Mouse (Mus musculus) lung, embryonic 16.5 days (tissue): ENCODE results near the gene Cdc7. TPM values are rescaled to one million over a fixed set of nuclear protein-coding genes. Genes with fewer than 3 reads are reported as not detected.
A peak's percentile ranks its signal among the peaks of the same experiment; 100 is the strongest.
"Not testable (repeated sequence)": the region's sequence is repeated elsewhere in the genome, so short reads cannot be mapped to it uniquely, and the experiment has no call there.

ENCODE experiments used
- ATAC-seq: fragments of 200-750 bp; cut with Nextera tagmentation; 2 replicates; pipeline ENCODE4 v1.8.0; 2017; ENCODE audit warnings: low read depth, mild to moderate bottlenecking, moderate library complexity
- H3K27ac ChIP-seq: fragments of 300-500 bp; sonication (generic); 2 replicates; pipeline ENCODE4 v1.5.1; 2014; ENCODE audit warnings: mild to moderate bottlenecking, control low read depth, low read length
- H3K27me3 ChIP-seq: fragments of 300-500 bp; sonication (generic); 2 replicates; pipeline ENCODE4 v1.6.1; 2014; ENCODE audit warnings: low read depth, low read length, mixed read lengths; ENCODE audit not compliant: control insufficient read depth, insufficient read depth
- H3K36me3 ChIP-seq: fragments of 300-500 bp; sonication (generic); 2 replicates; pipeline ENCODE4 v1.6.1; 2014; ENCODE audit warnings: low read length; ENCODE audit not compliant: control insufficient read depth, insufficient read depth
- H3K4me1 ChIP-seq: fragments of 300-500 bp; sonication (generic); replicated peaks from 2 replicates; pipeline ENCODE4 v1.6.1; 2014; ENCODE audit warnings: low read length, mixed read lengths; ENCODE audit not compliant: control insufficient read depth, insufficient read depth
- H3K4me2 ChIP-seq: fragments of 300-500 bp; sonication (generic); 2 replicates; pipeline ENCODE4 v1.6.1; 2014; ENCODE audit warnings: low read depth, low read length, control low read depth
- H3K4me3 ChIP-seq: fragments of 300-500 bp; sonication (generic); 2 replicates; pipeline ENCODE4 v1.5.1; 2014; ENCODE audit warnings: mild to moderate bottlenecking, low read length, control low read depth
- H3K9ac ChIP-seq: fragments of 300-500 bp; sonication (generic); 2 replicates; pipeline ENCODE4 v1.6.1; 2014; ENCODE audit warnings: low read length, control low read depth
- H3K9me3 ChIP-seq: fragments of 300-500 bp; sonication (generic); 2 replicates; pipeline ENCODE4 v1.6.1; 2016; ENCODE audit warnings: low read length; ENCODE audit not compliant: control insufficient read depth
- WGBS: fragments of 180-500 bp; shearing (Covaris S2); extraction: QIAGEN DNeasy Blood & Tissue Kit; methylation state at CpG from one replicate; pipeline ENCODE4 v1.1.7; 2014; 5-methylcytosine and 5-hydroxymethylcytosine counted together
- polyA plus RNA-seq: library from polyadenylated mRNA; unstranded; fragments of >200 nt; fragmentation: Nextera tagmentation; extraction: Ambion mirVana; gene quantifications from 2 replicates; pipeline ENCODE4 v1.2.1, GENCODE M21; 2015

Cdc7 gene
- polyA plus RNA-seq, 1 experiment from 2014 or later, result 46.6 TPM

DNA sequence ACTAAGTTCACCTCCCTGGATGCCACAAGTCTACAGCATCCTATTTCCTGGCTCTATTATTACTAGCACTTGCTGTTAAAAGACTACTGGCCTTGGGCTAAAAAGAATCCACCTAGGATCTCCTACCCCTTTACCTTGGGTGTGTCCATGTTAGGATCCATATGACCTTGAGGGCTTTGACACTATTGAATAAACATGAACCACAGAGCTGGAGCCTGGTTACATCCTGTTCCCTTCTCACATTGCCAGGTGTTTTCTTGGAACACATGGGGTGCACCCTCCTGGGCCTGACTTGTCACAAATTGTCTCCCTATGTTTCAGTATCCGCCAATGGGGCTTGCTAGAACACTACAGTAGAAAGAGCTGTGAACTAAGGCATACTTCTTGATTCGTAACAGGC, 3.7 kb upstream of the Cdc7 start:
- WGBS, result 64% methylated on average over 2 of the region's 2 CpGs
- H3K9me3 ChIP-seq, result 0 out of 2 replicates have a peak, but pooled peaks cover 3% of the 10 kb centered on the region
- H3K4me2 ChIP-seq, result no peak overlapping the region
- no peaks in the 10 kb centered on the region for H3K27me3 ChIP-seq
- H3K36me3 ChIP-seq, result no peaks in the 10 kb centered on the region
- no peak overlapping the region for H3K9ac ChIP-seq
- H3K4me1 ChIP-seq, result peaks cover 15% of the 10 kb centered on the region
- H3K27ac ChIP-seq, result no peak overlapping the region
- ATAC-seq, result no peak
- H3K4me3 ChIP-seq, result no peak overlapping the region

DNA sequence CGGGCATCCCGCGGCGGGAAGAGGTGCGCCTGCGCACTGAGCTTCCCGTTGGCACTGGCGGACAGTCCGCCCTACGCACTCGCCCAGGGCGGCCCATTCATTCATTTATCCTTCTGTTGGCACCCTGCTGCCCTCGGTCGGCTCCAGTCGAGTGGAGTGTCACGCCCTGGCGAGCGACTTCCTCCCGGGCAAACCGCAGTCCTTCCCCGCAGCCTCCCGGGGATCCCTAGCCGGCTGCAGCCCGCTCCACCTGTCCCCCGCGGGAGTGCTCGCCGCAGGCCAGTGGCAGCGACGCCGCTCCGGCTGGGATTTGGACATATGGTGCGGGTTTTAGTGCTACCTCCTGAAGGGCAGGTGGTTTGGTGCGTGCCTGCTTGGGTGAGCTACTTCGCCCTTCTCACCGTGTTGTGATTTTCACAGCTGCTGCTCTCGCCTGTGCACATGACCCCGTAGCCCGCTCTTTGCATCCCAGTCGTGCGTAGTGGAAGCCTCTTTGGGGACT, 442 bp downstream of the Cdc7 start:
- H3K9me3 ChIP-seq, result 0 out of 2 replicates have a peak, but pooled peaks cover 2% of the 10 kb centered on the region
- no peaks in the 10 kb centered on the region for H3K27me3 ChIP-seq
- peaks cover 5% of the 10 kb centered on the region; the same call in 1 of the 2 replicates for H3K36me3 ChIP-seq
- H3K27ac ChIP-seq, result peak overlapping the region; percentile 83
- peak overlapping the region; percentile 85 for H3K4me2 ChIP-seq
- peak overlapping the region; percentile 79 for H3K9ac ChIP-seq
- H3K4me1 ChIP-seq, result peaks cover 9% of the 10 kb centered on the region; the same call in 1 of the 2 replicates
- ATAC-seq, result peak; percentile 86
- WGBS, result under 1% methylated on average over 39 of the region's 41 CpGs
- peak overlapping the region; percentile 77 for H3K4me3 ChIP-seq

DNA sequence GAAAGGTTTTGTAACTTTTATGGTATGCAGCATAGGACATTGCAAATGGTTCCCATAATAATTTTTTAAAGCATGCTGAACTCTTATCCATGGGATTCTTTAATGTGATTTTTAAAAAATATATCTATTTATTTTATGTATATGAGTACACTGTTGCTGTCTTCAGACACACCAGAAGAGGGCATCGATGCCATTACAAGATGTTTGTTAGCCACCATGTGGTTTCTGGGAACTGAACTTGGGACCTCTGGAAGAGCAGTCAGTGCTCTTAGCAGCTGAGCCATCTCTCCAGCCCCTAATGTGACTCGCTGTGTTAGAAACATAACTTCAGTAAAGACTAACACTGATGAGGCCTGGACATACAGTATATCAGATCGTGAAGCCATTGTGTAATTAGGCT, 2.3 kb downstream of the Cdc7 start:
- Histone ChIP-seq H3K4me3 (no peak overlapping the region), H3K4me1 (peaks cover 9% of the 10 kb centered on the region; the same call in 1 of the 2 replicates), H3K9me3 (no peaks in the 10 kb centered on the region), H3K27ac (no peak overlapping the region), H3K36me3 (peaks cover 11% of the 10 kb centered on the region; the same call in 1 of the 2 replicates), H3K4me2 (no peak overlapping the region), H3K9ac (no peak overlapping the region), H3K27me3 (no peaks in the 10 kb centered on the region)
- 77% methylated on average over 3 of the region's 3 CpGs for whole genome bisulfite sequencing
- no peak for ATAC-seq

DNA sequence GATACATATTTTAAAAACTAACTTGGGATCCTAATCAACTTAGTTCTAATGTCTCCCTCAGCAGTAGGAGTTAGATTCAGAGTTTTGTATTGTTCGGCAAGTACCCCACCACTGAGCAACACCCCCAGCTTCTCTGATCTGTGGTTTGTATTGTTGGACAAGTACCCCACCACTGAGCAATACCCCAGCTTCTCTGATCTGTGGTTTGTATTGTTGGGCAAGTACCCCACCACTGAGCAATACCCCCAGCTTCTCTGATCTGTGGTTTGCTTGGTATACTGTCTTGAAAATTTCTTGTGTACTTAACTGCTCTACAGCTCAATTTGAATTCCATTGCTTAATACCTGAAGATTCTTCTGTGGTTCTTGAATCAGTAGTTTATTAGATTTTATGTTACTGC, 3.5 kb downstream of the Cdc7 start:
- Histone ChIP-seq H3K4me2 (no peak overlapping the region), H3K27ac (no peak overlapping the region), H3K27me3 (no peaks in the 10 kb centered on the region), H3K4me1 (peaks cover 9% of the 10 kb centered on the region; the same call in 1 of the 2 replicates), H3K9me3 (no peaks in the 10 kb centered on the region), H3K4me3 (no peak overlapping the region), H3K9ac (no peak overlapping the region), H3K36me3 (peaks cover 11% of the 10 kb centered on the region; the same call in 1 of the 2 replicates)
- ATAC-seq, result no peak
- 88% methylated on average over 1 of the region's 1 CpGs for WGBS

DNA sequence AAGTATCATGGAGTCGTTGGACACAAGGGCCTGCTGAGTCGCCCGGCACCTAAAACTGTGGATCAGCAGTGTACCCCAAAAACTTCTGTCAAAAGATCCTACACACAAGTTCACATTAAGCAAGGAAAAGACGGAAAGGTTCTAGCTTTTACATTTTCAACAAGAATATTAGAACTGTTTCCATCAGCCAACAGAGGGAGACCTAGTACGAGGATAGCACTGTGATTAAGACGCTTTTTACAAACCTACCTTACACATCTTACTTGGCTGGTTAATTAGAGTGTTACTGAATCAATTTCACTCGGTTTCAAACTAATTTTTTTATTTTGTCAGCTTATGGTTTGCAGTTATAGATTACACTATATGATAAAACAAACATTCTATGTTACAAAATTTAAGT, 9.8 kb downstream of the Cdc7 start:
- no peak overlapping the region for H3K4me3 ChIP-seq

DNA sequence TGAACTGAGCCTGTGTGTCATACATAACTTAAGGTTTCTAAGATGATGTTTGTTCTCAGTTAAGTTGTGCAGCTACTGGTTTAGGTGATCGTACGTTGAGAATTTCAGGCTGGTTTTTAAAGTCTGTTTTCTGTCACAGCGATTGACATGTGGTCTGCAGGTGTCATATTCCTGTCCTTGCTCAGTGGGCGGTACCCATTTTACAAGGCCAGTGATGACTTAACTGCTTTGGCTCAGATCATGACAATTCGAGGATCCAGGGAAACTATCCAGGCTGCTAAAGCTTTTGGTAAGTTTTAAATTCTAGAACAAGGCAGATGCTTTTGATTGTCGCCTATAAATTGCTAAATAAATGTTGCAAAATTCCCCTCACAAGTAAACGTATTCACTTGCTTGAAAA, 15.0 kb downstream of the Cdc7 start:
- H3K9ac ChIP-seq, result no peak overlapping the region
- H3K4me2 ChIP-seq, result no peak overlapping the region
- no peaks in the 10 kb centered on the region for H3K27me3 ChIP-seq
- ATAC-seq, result no peak
- no peak overlapping the region for H3K27ac ChIP-seq
- 80% methylated on average over 7 of the region's 7 CpGs for WGBS
- H3K4me3 ChIP-seq, result no peak overlapping the region
- H3K9me3 ChIP-seq, result no peaks in the 10 kb centered on the region
- no peaks in the 10 kb centered on the region for H3K4me1 ChIP-seq
- H3K36me3 ChIP-seq, result peaks cover 30% of the 10 kb centered on the region

More for the DNA sequence above, 9.8 kb downstream of the Cdc7 start:
- Histone ChIP-seq H3K9ac (no peak overlapping the region), H3K36me3 (peaks cover 34% of the 10 kb centered on the region), H3K27ac (no peak overlapping the region), H3K4me2 (no peak overlapping the region), H3K4me1 (no peaks in the 10 kb centered on the region), H3K9me3 (no peaks in the 10 kb centered on the region), H3K27me3 (no peaks in the 10 kb centered on the region)
- WGBS, result 81% methylated on average over 7 of the region's 7 CpGs
- no peak for ATAC-seq

DNA sequence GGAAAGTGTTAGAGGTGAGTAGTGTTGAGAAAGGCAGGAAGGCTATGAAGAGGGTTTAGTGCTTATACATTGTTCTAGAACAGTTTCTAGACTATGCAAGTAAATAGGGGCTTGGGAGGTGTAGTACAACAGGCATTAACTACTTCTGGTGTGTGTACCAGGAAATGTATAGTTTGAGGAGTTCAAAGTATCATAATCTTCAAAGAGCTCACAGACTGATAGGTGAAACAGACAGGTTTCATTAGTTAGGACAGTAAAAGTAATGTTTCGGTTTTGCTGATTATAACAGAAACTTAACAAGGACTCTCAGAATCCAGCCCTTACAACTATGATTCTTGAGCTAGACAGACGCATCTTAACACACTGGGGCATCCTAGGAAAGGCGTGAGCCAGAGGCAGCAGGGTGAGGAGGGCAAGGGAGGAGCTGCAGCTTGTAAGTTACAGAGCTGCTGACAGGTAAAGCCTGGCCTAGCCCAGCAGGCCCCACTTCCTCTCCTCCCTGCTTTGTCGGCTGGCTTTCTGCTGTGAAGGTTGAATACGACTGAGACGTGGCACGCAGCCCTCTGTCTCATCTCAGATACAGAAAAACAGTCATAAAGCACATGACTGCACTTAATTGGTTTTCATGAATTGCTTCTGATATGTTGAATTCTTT, 18.3 kb downstream of the Cdc7 start:
- no peak overlapping the region for H3K9ac ChIP-seq
- peaks cover 17% of the 10 kb centered on the region; the same call in 1 of the 2 replicates for H3K36me3 ChIP-seq
- H3K4me1 ChIP-seq, result no peaks in the 10 kb centered on the region; the same call in 1 of the 2 replicates
- no peak overlapping the region for H3K4me2 ChIP-seq
- H3K4me3 ChIP-seq, result no peak overlapping the region
- H3K27ac ChIP-seq, result no peak overlapping the region
- no peaks in the 10 kb centered on the region for H3K9me3 ChIP-seq
- no peaks in the 10 kb centered on the region for H3K27me3 ChIP-seq
- ATAC-seq, result no peak
- 74% methylated on average over 7 of the region's 7 CpGs for WGBS

DNA sequence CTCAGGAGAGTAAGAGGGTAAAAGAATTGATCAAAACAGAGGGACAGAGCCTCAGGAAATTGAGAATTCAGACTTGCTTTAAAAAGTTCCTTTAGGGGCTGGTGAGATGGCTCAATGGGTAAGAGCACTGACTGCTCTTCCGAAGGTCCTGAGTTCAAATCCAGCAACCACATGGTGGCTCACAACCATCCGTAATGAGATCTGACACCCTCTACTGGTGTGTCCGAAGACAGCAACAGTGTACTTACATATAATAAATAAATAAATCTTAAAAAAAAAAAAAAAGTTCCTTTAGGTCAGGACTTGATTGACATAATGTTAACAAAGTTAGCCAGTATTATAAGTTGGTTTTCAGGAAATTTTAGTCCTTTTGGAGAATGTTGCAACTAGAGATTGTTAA, 20.8 kb downstream of the Cdc7 start:
- not testable (repeated sequence) for H3K4me1 ChIP-seq, H3K9me3 ChIP-seq, H3K4me2 ChIP-seq, H3K27ac ChIP-seq, H3K9ac ChIP-seq, H3K4me3 ChIP-seq, H3K36me3 ChIP-seq, H3K27me3 ChIP-seq, ATAC-seq
- WGBS, result 84% methylated on average over 3 of the region's 3 CpGs

DNA sequence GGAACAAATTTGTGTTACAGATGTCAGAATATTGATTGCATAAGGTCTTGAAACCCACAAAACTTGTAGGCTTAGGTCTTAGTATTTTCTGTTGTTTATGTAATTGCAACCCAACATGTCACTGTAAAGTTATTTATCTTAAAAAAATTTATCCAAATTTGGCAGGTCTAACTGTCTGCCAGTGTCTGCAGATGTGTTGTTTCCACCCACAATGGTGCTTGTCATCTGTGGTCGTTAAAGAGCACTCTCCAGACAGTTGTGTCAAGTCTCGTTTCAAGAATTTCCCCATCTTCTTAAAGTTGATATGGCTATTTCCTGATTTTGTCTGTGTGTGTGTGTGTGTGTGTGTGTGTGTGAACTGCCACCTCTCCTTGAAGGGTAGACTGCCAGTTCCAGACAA, 21.5 kb downstream of the Cdc7 start:
- no peaks in the 10 kb centered on the region for H3K27me3 ChIP-seq
- 26% methylated on average over 2 of the region's 2 CpGs for WGBS
- H3K27ac ChIP-seq, result no peak overlapping the region
- H3K4me3 ChIP-seq, result no peak overlapping the region
- H3K4me2 ChIP-seq, result no peak overlapping the region
- peak; percentile 65 for ATAC-seq
- H3K4me1 ChIP-seq, result peaks cover 7% of the 10 kb centered on the region
- H3K36me3 ChIP-seq, result peaks cover 4% of the 10 kb centered on the region; the same call in 1 of the 2 replicates
- no peak overlapping the region for H3K9ac ChIP-seq
- no peaks in the 10 kb centered on the region for H3K9me3 ChIP-seq
